Mouse (Mus musculus): Measurements from ENCODE around the gene Trafd1. TPM values are rescaled to one million over a fixed set of nuclear protein-coding genes. Genes with fewer than 3 reads are reported as not detected.
"Not testable (repeated sequence)": the region's sequence is repeated elsewhere in the genome, so short reads cannot be mapped to it uniquely, and the experiment has no call there.

The Trafd1 gene
- polyA plus RNA-seq, 1 experiment from 2014 or later, result 118 TPM

- Histone ChIP-seq H3K27ac (no peak overlapping the region), H3K9ac (no peak overlapping the region), H3K4me1 (replicated peaks; ENCODE audit: control insufficient read depth, insufficient read depth, low read length) (peaks cover 12% of the 10 kb centered on the region), H3K36me3 (replicated peaks; ENCODE audit: control insufficient read depth, insufficient read depth) (no peaks in the 10 kb centered on the region), H3K4me3 (replicated peaks; ENCODE audit: low read length) (no peak overlapping the region), H3K27me3 (ENCODE audit: control insufficient read depth, insufficient read depth, low read length) (no peaks in the 10 kb centered on the region), H3K4me2 (replicated peaks) (no peak overlapping the region), H3K9me3 (ENCODE audit: control insufficient read depth, low read length) (no peaks in the 10 kb centered on the region)
- 43% methylated on average over 7 of the region's 7 CpGs for whole genome bisulfite sequencing
- DNase-seq (ENCODE audit: low spot score) (no peak), ATAC-seq (ENCODE audit: low FRiP score) (no peak)
Observed at GRCm38 (mm10) chr5:121389106-121389505, 3.7 kb upstream of the Trafd1 start.

- 71% methylated on average over 4 of the region's 4 CpGs for WGBS
- ATAC-seq (ENCODE audit: low FRiP score), result no peak
- no peaks in the 10 kb centered on the region for H3K27me3 ChIP-seq (ENCODE audit: control insufficient read depth, insufficient read depth, low read length)
- no peak overlapping the region for H3K4me2 ChIP-seq (replicated peaks)
- no peak for DNase-seq (ENCODE audit: low spot score)
- peaks cover 11% of the 10 kb centered on the region; the same call in 1 of the 2 replicates for H3K36me3 ChIP-seq (replicated peaks; ENCODE audit: control insufficient read depth, insufficient read depth)
- no peak overlapping the region for H3K4me3 ChIP-seq (replicated peaks; ENCODE audit: low read length)
- H3K9me3 ChIP-seq (ENCODE audit: control insufficient read depth, low read length), result no peaks in the 10 kb centered on the region
- no peak overlapping the region for H3K27ac ChIP-seq
- no peak overlapping the region for H3K9ac ChIP-seq
- peaks cover 21% of the 10 kb centered on the region for H3K4me1 ChIP-seq (replicated peaks; ENCODE audit: control insufficient read depth, insufficient read depth, low read length)
Observed at GRCm38 (mm10) chr5:121387126-121387525, 1.7 kb upstream of the Trafd1 start.

- WGBS, result 37% methylated on average over 22 of the region's 22 CpGs
- no peaks in the 10 kb centered on the region for H3K9me3 ChIP-seq (ENCODE audit: control insufficient read depth, low read length)
- peaks cover 19% of the 10 kb centered on the region; the same call in 1 of the 2 replicates for H3K36me3 ChIP-seq (replicated peaks; ENCODE audit: control insufficient read depth, insufficient read depth)
- DNase-seq (ENCODE audit: low spot score) (peak; percentile 42), ATAC-seq (ENCODE audit: low FRiP score) (no peak)
- peak overlapping the region; percentile 84 for H3K4me3 ChIP-seq (replicated peaks; ENCODE audit: low read length)
- peak overlapping the region; percentile 64 for H3K4me2 ChIP-seq (replicated peaks)
- peak overlapping the region; percentile 87 for H3K9ac ChIP-seq
- no peaks in the 10 kb centered on the region for H3K27me3 ChIP-seq (ENCODE audit: control insufficient read depth, insufficient read depth, low read length)
- peaks cover 21% of the 10 kb centered on the region for H3K4me1 ChIP-seq (replicated peaks; ENCODE audit: control insufficient read depth, insufficient read depth, low read length)
- H3K27ac ChIP-seq, result no peak overlapping the region
Observed at GRCm38 (mm10) chr5:121386120-121386909, 883 bp upstream of the Trafd1 start.

- peak; percentile 64 for ATAC-seq (ENCODE audit: low FRiP score)
- peak; percentile 63 for DNase-seq (ENCODE audit: low spot score)
Observed at GRCm38 (mm10) chr5:121384757-121385460, 523 bp downstream of the Trafd1 start.

GRCm38 (mm10) chr5:121383857-121384756, 1.3 kb downstream of the Trafd1 start:
- 56% methylated on average over 10 of the region's 10 CpGs for WGBS
- no peak for DNase-seq (ENCODE audit: low spot score)

More at GRCm38 (mm10) chr5:121384757-121385460, 523 bp downstream of the Trafd1 start:
- Histone ChIP-seq H3K36me3 (replicated peaks; ENCODE audit: control insufficient read depth, insufficient read depth) (peaks cover 33% of the 10 kb centered on the region), H3K4me1 (replicated peaks; ENCODE audit: control insufficient read depth, insufficient read depth, low read length) (peaks cover 21% of the 10 kb centered on the region), H3K4me3 (replicated peaks; ENCODE audit: low read length) (peak overlapping the region; percentile 84), H3K9me3 (ENCODE audit: control insufficient read depth, low read length) (no peaks in the 10 kb centered on the region), H3K27ac (peak overlapping the region; percentile 92), H3K9ac (peak overlapping the region; percentile 87), H3K27me3 (ENCODE audit: control insufficient read depth, insufficient read depth, low read length) (no peaks in the 10 kb centered on the region), H3K4me2 (replicated peaks) (peak overlapping the region; percentile 64)
- 3% methylated on average over 35 of the region's 47 CpGs for WGBS

GRCm38 (mm10) chr5:121380692-121381091, 4.7 kb downstream of the Trafd1 start:
- no peaks in the 10 kb centered on the region for H3K9me3 ChIP-seq (ENCODE audit: control insufficient read depth, low read length)
- no peak overlapping the region for H3K9ac ChIP-seq
- H3K4me2 ChIP-seq (replicated peaks), result no peak overlapping the region
- H3K36me3 ChIP-seq (replicated peaks; ENCODE audit: control insufficient read depth, insufficient read depth), result peaks cover 74% of the 10 kb centered on the region
- H3K4me1 ChIP-seq (replicated peaks; ENCODE audit: control insufficient read depth, insufficient read depth, low read length), result peaks cover 16% of the 10 kb centered on the region
- H3K27ac ChIP-seq, result no peak overlapping the region
- no peak for DNase-seq (ENCODE audit: low spot score)
- ATAC-seq (ENCODE audit: low FRiP score), result no peak
- WGBS, result 98% methylated on average over 2 of the region's 2 CpGs
- H3K4me3 ChIP-seq (replicated peaks; ENCODE audit: low read length), result no peak overlapping the region
- H3K27me3 ChIP-seq (ENCODE audit: control insufficient read depth, insufficient read depth, low read length), result no peaks in the 10 kb centered on the region

More at GRCm38 (mm10) chr5:121383857-121384756, 1.3 kb downstream of the Trafd1 start:
- H3K36me3 ChIP-seq (replicated peaks; ENCODE audit: control insufficient read depth, insufficient read depth), result peaks cover 41% of the 10 kb centered on the region
- H3K9me3 ChIP-seq (ENCODE audit: control insufficient read depth, low read length), result no peaks in the 10 kb centered on the region
- ATAC-seq (ENCODE audit: low FRiP score), result no peak
- H3K4me1 ChIP-seq (replicated peaks; ENCODE audit: control insufficient read depth, insufficient read depth, low read length), result peaks cover 21% of the 10 kb centered on the region
- H3K9ac ChIP-seq, result peak overlapping the region; percentile 87
- peak overlapping the region; percentile 92 for H3K27ac ChIP-seq
- H3K4me2 ChIP-seq (replicated peaks), result peak overlapping the region; percentile 64
- peak overlapping the region; percentile 84 for H3K4me3 ChIP-seq (replicated peaks; ENCODE audit: low read length)
- H3K27me3 ChIP-seq (ENCODE audit: control insufficient read depth, insufficient read depth, low read length), result no peaks in the 10 kb centered on the region

- 93% methylated on average over 13 of the region's 13 CpGs for WGBS
- H3K27me3 ChIP-seq (ENCODE audit: control insufficient read depth, insufficient read depth, low read length), result no peaks in the 10 kb centered on the region
Observed at GRCm38 (mm10) chr5:121378678-121379256, 6.7 kb downstream of the Trafd1 start.

GRCm38 (mm10) chr5:121376972-121377371, 8.5 kb downstream of the Trafd1 start:
- H3K4me3 ChIP-seq (replicated peaks; ENCODE audit: low read length); H3K4me1 ChIP-seq (replicated peaks; ENCODE audit: control insufficient read depth, insufficient read depth, low read length); DNase-seq (ENCODE audit: low spot score); H3K27ac ChIP-seq; H3K4me2 ChIP-seq (replicated peaks); H3K9me3 ChIP-seq (ENCODE audit: control insufficient read depth, low read length); ATAC-seq (ENCODE audit: low FRiP score); H3K27me3 ChIP-seq (ENCODE audit: control insufficient read depth, insufficient read depth, low read length); H3K9ac ChIP-seq: not testable (repeated sequence)
- H3K36me3 ChIP-seq (replicated peaks; ENCODE audit: control insufficient read depth, insufficient read depth), result peaks cover 97% of the 10 kb centered on the region
- WGBS, result 78% methylated on average over 5 of the region's 5 CpGs

More at GRCm38 (mm10) chr5:121378678-121379256, 6.7 kb downstream of the Trafd1 start:
- H3K9me3 ChIP-seq (ENCODE audit: control insufficient read depth, low read length), result no peaks in the 10 kb centered on the region
- no peak overlapping the region for H3K4me2 ChIP-seq (replicated peaks)
- ATAC-seq (ENCODE audit: low FRiP score) (no peak), DNase-seq (ENCODE audit: low spot score) (no peak)
- H3K4me1 ChIP-seq (replicated peaks; ENCODE audit: control insufficient read depth, insufficient read depth, low read length), result peaks cover 6% of the 10 kb centered on the region; the same call in 1 of the 2 replicates
- no peak overlapping the region for H3K9ac ChIP-seq
- no peak overlapping the region for H3K27ac ChIP-seq
- peaks cover 92% of the 10 kb centered on the region for H3K36me3 ChIP-seq (replicated peaks; ENCODE audit: control insufficient read depth, insufficient read depth)
- H3K4me3 ChIP-seq (replicated peaks; ENCODE audit: low read length), result no peak overlapping the region
